Mouse (Mus musculus): ENCODE results near the gene Cdsn.

The Cdsn gene

DNA sequence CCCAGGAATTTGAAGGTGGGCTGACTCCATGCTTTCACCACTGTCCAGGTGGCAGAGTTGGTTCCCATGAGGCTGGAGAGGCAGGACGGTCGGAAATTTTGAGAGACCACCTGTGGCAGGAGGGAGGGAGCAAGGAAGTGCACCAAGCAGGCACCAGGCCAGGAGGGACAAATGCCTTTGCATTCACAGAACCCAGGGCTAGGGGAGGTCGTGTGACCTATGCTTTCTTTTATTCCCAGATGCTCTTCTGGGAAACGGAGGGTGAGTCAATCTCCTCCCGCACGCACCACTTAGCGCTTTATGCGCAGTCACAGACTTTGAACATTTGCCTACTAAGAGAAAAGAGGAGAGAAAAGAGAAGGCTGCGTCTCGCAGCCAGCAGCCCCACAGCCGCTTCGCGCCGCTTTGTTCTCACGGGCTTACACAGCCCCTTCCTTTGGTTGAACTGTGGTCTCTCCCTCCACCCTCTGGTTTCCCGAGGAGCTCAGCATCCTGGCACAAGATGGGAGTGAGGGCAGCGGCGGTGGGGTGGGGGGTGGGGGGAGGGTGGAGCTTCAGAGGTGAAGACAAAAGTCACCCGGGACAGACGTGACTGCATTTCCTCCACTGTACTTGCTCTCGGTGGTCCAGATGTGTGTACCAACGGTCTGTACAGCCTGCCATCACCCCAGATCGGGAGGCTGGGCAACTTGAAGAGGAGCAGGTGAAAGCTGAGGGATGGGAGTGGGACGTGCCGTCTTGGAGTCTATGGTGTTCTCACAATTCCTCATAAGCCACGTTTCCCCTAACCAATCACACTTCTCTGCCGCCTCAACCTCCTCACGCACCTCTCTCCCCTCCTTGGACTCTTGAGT is 17.4 kb downstream of the Cdsn start:
- no peak for DNase-seq (ENCODE audit: low spot score in 2 of 2)

DNA sequence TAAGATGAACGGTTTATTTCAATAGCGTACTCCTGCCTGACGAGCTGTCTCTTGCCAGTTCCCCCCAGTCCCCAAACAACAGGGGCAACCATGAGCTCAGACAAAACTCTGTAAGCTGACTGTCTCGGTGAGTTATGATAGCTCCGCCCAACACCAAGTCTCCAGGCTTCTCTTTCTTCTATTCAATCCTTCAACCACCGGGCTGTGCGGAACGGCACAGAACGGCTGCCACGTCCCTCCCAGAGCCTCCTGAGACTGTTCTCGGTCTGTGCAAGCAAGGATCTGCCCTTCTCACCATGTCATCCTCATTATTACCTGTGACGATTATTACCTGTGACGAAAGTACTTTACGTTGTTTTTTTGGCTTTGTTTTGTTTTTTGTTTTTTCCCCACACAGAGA is 18.9 kb downstream of the Cdsn start:
- DNase-seq (ENCODE audit: low spot score in 2 of 2), result no peak

DNA sequence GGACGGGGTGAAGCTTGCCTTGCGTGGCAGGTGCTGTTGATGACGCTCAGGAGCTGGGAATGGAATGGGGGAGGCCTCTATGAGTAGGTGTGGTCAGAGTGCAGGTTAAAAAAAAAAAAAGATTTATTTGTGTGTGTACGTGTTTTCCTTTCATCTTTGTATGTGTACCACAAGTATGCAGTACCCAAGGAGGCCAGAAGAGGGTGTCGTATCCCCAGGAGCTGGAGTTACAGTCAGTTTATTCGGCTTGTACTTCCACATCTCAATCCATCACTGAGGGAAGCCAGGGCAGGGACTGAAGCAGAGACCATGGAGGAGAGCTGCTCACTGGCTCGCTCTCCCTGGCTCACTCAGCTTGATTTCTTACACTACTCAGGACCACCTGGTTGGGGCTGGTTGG is 19.5 kb downstream of the Cdsn start:
- no peak for DNase-seq (ENCODE audit: low spot score in 2 of 2)

DNA sequence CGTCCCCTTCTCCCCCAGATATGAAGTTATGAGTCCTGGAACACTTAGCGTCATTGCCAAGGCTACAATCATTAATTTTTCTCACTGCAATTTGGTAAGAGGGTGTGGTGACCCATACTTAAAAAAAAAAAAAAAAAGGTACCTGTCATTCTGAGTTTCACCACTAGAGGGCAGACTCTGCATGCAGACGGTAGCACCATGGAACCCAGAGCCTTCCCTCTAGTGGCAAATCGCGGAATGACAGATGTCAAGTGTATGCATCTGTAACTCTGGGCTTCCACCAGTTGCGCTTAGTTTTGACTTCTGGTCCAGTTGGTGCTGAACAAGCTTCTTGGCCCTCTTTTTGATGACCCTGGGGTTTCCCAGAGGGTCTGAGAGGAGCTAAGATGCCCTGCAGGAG is 26.3 kb downstream of the Cdsn start:
- peak; percentile 53 to 76 for DNase-seq (ENCODE audit: low spot score in 2 of 2)

DNA sequence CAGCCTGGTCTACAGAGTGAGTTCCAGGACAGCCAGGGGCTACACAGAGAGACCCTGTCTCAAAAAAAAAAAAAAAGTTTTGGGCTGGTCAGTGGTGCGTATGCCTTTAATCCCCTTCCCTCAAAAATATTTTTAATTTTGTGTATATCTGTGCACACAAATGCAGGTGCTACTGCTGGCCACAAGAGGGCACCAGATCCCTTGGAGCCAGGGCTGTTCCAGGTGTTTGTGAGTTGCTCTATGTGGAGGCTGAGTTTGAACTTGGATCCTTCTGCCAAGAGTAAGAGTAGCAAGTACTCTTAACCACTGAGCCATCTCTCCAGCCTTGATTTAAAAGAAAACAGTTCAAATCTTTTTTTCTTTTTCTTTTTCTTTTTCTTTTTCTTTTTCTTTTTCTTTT is 31.0 kb downstream of the Cdsn start:
- no peak for DNase-seq (ENCODE audit: low spot score in 2 of 2)

DNA sequence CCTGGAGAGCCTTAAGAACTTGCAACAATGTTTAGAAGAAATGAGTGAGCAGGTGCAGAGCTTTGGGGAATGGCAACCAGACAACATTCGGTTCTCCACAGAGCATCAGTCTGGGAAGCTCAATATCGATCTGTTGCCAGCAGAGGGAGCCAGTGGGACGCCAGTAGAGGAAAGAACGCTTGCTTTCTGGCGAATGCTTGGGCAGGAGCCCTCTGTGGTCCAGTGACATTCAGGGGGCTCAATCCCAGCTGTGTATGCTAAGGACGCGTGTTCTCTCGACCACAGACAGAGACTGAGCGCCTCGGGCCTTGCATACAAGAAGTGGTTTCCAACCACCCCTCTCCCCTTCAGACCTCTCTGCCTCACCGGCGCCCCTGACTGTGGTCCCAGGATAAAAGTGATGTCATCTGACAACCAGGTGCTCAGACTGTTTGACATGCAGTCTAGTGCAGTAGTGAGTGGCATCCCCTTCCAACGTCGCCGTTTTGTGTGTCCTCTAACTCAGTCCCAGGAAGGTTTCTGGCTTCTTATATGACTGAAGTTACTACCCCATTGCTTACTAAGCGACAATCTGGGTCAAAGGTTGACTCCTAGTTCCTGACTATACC is 32.5 kb downstream of the Cdsn start:
- DNase-seq (ENCODE audit: low spot score in 2 of 2), result peak in 1 of 2 experiments; percentile 58

DNA sequence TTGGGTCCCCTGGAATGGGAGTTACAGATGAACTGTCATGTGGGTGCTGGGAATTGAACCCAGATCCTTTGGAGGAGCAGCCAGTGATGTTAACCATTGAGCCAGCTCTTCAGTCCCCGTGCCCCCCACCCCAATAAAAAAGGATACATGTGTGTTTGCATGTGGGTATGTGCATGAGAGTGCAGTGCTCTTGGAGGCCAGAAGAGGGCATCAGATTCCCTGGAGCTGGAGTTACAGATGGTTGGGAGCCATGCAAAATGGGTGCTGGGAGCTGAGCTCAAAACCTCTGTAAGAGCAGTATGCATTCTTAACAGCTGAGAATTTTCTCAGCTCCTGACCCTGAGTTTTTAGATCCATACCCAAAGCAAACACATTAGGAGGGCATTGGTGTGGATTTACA is 35.4 kb downstream of the Cdsn start:
- no peak for DNase-seq (ENCODE audit: low spot score in 2 of 2)

DNA sequence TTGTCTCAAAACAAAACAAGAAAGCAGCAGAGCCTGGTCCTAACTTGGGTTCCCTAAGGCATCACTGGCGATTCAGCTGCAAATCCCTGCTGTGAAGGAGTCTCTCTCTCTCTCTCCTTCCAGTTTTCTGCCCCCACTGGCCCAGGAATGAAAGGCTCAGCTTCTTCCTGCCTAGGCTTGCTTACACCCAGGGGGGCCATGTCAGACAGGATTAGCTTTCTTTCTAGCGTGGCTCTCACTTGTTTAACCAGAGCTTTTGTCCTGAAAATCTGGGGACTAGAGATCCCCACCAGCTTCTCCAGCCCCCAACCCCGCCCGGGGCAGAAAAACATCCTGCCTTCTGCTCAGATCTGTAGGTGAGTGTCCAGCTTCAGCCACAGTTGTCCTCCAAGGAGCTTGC is 36.5 kb downstream of the Cdsn start:
- no peak for DNase-seq (ENCODE audit: low spot score in 2 of 2)

DNA sequence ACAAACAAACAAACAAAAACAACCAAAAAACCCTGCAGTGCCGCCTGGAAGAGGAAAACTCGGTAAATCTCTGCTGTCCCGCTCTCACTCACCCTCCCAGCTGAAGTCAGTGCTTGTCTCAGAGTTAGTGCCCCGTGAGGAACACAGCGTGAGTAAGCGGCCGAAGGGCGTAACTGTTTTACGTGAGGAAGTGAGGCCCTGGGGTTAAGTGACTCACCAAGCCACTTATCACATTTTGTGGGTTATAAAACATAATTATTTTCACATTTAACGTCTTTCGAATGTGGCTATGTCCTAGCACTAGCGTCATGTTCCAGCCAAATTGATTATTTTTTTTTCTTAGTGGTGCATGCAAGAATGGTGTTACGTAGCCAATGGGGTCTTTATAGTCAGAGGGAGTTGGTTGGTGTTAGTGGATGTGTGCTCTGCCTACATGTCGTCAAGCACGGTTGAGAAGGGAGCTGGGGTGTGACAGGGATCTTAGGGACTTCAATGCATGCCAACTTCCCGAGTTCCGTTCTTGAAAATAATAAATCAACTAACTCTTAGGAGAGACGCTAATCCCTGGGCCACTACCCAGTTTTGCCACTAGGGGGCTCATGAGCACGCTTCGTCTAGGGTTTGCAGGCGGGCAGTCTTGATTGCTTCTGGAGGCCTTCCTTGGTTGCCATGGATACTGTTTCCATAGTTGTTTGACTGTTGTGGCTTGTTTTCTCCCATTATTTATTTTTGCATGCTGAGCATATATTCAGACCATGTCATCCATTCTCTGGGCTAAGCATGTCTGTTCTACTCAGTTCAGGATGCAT is 38.7 kb downstream of the Cdsn start:
- DNase-seq (ENCODE audit: low spot score in 2 of 2), result peak; percentile 30 to 55

DNA sequence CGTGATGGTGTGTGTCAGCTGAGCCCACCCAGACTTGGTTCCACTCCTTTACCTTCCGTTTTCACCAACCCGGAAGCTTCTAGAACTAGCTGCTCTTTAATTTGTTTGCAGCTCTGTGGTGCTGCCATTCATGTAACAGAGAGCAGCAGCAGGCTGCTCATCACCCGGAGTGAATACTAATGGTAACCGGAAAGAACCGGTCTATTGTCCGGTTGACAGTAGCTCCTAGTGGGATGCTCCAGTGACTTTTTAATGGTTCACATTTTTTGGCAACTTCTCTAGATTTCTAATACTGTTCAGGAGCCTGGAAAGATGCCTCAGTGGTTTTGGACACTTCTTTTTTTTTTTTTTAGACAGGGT is 39.3 kb downstream of the Cdsn start:
- no peak for DNase-seq (ENCODE audit: low spot score in 2 of 2)

DNA sequence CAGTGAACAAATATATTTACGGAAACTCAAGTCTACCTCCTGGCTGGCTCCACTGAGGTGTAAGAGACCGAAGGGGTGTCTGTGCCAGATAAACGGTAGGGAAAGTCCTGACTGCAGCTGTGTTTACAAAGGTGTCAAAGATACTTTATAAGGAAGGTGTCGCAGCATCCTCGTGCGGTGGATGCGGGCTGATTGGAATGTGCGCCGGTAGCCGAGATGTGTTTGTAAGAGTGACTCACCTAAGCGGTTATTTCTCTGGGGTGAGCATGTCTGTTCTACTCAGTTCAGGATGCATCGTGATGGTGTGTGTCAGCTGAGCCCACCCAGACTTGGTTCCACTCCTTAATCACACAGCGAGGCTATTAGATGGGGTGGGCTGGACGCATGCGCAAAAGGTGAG is 39.8 kb downstream of the Cdsn start:
- no peak for DNase-seq (ENCODE audit: low spot score in 2 of 2)

DNA sequence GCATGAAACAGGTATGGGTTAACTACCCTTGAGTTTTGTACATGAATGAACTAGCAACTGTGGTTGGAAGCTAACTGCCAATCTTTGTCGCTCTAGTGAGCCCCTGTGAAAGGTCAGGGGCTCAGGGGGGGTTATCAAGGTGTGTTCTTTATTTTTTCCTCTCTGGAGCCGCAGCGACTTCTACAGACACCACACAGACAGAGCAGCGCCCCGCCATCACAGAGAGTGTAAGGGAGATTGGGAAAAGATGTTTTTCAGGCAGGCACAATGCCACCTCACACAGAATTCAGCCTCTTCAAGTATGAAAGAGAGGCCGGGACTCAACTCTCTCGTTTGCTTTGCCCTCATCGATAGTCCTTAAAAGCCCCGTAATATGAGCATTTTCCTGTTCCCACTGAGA is 40.2 kb downstream of the Cdsn start:
- DNase-seq (ENCODE audit: low spot score in 2 of 2), result no peak

DNA sequence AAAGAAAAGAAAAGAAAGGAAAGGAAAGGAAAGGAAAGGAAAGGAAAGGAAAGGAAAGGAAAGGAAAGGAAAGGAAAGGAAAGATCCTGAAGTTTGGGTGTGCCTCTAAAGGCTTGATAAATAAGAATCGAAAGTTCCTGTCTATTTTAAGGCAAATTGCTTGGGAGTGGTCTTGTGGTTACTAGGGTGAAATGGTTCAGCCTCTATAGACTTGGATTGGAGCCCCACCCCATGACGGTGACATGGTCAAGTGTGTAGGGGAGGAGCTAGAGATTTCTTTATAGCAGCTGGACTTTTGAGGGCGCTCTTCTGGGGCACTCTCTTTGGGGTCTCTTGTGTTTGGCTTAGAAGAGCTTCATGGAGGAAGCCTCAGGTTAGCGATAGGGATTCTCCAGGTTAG is 41.9 kb downstream of the Cdsn start:
- DNase-seq (ENCODE audit: low spot score in 2 of 2), result no peak

DNA sequence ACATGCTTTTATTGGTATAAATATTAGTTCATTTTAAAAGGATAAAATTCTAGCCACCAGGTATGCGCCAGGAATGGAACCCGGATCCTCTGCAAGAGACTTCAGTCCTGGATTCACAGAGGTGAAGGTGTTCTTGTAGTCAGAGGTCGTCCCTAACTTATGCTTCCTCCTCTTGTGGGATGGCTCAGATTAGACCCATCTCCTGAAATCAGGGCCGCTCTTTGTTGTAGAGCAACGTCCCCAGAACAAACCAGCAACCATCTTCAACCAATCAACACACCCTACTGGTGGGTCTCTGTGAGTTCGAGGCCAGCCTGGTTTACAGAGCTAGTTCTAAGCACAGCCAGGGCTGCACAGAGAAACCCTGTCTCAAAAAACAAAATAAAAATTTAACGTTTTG is 42.5 kb downstream of the Cdsn start:
- no peak for DNase-seq (ENCODE audit: low spot score in 2 of 2)

DNA sequence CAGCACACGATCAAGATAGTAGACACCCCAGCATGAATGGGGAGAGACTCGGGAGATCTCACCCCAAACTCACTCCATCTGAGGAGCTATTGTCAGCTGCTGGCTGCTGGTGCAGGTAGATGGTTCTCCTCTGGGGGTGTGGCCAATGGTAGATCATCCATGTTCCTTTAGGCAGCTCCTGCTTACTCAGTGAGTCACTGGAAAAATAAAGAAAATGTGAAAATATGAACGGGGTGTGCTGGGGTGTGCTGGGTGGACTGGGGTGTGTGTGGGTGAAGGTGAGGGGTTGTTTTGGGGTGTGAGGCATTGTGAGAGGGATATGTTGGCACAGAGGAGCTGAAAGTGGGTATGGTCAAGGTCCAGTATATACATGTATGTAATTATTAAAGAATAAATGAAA is 45.5 kb downstream of the Cdsn start:
- DNase-seq (ENCODE audit: low spot score in 2 of 2), result no peak

DNA sequence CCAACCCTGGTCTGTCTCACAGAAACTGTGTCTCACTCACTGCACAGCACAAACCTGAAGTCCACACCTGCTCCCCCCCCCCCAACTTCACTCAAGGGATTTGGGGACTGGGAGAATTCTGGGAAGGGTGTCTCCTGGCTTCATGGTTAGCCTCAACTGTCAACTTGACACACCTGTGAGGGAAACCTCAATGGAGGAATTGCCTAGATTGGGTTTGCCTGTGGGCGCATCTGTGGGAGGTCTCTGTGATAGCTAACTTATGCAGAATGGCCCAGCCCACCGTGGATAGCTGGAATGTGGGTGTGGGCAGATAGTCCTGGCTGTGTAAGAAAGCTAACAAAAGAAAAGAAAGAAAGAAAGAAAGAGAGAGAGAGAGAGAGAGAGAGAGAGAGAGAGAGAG is 49.3 kb downstream of the Cdsn start, which contains the start of gene Sfta2:
TSS of gene Sfta2 (plus strand) at position 301 of the 400 bp plus-strand sequence.
- DNase-seq (ENCODE audit: low spot score in 2 of 2), result no peak

DNA sequence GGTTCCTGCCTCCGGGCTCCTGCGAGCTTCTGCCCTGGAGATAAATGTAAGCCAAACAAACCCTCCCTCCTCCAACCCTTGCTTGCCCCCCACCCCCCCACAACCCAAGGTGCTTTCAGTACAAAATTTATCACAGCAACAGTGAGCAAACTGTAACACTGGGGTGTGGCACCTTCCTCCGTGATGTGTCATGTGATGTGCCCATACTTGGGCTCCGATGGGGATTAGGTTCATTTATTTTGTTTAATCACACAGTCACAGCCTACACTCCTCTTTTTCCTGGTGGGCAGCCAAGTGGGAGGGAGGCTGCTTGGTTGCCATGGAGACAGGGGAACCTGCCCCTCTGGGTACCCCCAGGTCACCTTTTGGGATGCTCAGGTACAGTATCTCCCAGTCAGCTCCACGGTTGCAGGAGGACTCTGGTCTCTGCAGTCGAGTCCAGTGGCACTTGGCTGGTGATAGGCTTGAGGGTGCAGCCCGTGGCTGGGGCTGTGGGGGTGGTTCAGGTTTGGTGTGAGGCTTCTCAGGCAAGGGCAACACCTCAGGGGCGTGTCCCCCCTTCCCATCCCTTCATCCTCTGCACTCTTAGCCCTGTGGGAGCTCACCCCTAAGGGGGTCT is 49.9 kb downstream of the Cdsn start:
- no peak for DNase-seq (ENCODE audit: low spot score in 2 of 2)

Measured in spleen, postnatal 14 days (tissue).